Mouse (Mus musculus): ENCODE measurements around the gene Ywhah.
"Not testable (repeated sequence)": the region's sequence is repeated elsewhere in the genome, so short reads cannot be mapped to it uniquely, and the experiment has no call there.

Gene Ywhah

DNA sequence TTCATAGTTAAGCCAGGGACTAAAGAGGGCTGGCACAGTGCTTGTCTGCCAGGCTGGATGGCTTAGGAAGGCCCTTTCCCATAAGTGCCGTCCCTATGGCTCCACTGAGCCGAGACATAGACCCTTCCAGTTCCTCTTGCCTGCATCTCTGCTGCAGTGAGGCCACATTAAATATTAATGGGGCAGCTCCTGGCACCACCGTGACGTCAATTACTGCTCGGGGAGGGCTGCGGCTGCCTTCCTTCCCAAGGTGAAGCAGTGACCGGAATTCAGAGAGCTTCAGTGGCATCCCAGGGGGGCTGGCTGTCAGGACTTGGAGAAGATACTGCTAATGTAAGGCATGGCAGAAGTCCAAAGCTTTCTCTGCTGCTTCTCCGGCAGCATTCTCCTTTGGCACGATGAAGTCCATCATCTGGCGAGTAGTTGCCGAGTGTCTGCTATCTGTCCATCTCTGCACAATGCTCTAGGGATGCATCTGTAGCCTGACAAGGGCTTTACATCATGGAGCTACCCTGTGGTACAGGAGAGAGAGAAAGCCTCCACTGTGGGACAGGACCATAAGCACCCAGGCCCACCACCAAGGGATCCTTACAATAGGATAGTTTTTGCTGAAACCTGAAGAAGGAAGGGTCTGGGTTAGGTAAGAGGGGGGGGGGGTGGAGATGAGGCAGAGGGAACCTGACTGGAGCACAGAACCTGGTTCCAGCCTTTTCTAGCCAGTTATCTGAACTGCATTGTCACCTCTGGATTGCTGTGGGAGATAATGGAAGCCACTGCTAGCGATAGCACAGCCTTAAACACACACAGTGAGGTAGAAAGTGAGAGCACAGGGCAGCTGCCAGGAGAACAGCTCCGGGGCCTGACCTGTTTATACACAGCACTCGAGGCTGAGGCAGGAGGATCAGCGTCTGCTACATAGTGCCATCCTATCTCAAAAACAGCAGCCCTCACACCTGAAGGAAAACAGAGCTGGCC, 7.2 kb upstream of the Ywhah start:
- no peak for DNase-seq (ENCODE audit: low spot score in 2 of 2)

DNA sequence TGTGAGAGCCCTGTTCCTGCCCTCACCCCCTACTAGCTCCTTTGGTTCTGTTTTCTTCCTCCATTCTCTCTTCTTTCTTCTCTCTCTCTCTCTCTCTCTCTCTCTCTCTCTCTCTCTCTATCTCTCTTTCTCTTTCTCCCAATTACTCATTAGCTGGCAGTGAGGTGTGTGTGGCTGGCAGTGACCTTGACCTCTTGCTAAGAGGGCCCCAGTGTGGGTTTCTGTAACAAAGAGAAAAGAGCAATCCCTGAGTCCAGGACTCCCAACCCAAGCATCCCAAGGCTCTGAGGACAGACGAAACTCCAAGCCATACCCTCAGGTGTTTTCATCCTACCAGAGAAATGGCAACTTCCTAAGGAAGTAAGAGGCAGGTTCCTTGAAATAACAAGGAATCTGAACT, 4.5 kb upstream of the Ywhah start:
- DNase-seq (ENCODE audit: low spot score in 2 of 2), result no peak

DNA sequence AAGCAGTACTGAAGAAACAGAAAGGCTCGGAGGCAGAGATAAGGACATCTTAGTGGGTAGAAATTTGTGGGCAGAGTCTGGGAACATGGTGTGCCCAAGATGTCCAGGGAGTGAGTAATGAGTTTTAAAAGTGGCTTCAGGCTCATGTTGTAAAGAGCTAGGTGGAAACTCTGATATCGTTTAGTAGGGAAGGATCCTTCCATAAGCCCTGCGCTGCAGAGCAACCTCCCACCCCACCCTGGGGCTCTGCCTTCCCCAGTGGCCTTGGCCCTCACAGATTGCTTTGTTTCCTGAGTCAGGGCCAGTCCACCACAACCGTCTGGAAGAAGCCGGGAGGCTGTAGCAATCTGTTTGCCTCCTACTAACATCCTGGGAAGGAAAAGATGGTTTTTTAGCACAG, 3.0 kb upstream of the Ywhah start:
- no peak for DNase-seq (ENCODE audit: low spot score in 2 of 2)

DNA sequence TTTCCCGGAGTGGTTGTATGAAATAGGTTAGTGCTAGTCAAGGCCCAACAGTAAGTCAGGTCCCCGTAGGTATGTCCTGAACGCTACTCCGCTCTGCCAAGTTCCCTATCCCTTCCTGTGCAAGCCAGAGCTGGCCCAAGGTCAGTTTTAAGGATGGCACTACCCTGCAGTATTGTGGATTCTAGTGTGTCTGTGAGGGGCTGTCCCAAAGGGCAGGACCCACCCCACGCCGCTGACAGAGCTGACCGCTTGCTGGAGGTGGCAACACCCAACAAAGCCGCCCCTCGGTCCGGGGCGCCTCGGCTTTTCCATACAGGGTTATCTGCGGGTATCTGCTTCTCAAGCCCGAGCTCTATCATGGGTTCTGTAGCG, 441 bp upstream of the Ywhah start:
- DNase-seq (ENCODE audit: low spot score in 2 of 2), result no peak

DNA sequence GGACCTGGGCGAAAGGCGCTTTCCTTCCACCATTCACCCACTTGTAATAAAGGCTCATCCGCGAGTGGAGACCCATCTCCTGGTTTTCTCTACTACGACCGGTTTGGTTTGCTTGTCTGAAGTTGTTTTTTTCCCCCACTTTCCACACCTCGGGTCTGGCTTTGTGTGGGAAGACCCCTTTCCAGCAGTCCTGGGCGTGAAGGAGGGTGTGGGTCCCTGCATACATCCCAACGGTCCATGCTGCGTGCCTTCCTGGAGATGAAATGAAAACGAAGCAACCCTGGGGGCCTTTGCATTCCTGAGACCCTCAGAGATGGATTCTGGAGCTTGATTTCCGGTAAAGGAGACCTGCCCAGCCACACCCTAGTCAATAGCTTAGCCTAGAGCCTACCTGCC, 808 bp downstream of the Ywhah start:
- peak; percentile 23 to 71 for DNase-seq (ENCODE audit: low spot score in 2 of 2)

DNA sequence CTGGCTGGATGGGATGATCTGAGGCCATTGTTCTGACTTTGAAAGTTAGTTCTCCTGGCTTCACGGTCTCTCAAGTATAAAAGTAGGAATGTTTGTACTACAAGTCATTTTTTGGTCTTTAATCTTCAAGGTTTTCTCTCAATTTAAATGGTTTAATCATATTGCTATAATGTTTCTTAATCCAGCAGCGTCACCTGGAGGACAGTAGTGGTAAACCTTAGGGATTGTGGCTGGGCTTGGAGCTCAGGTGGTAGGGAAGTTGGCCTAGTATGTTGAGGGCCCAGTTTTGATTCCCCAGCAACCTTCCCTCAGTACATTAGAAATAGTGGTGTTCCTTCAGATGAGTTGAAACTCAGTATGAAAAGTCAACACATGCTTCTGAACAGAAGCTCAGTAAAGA, 3.0 kb downstream of the Ywhah start:
- peak in 1 of 2 experiments; percentile 35 for DNase-seq (ENCODE audit: low spot score in 2 of 2)

DNA sequence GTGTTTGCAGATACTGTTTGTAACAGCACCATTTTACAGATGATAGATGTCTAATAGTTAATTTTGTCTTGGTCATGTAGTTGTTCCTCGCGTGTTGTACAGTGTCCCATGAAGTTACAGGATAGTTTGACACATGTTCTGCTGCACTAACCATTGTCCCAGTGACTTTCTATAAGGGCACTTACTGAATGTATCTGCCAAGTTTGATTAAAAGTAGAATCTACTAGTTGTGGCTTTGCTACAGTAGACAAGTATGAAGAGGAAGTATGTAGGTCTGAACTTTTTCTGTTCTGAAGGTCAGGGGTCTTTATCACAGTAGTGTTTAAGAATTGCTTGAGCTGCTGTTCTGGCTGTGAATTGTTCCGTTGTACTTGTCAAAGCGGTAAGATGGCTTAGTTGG, 4.7 kb downstream of the Ywhah start:
- no peak for DNase-seq (ENCODE audit: low spot score in 2 of 2)

DNA sequence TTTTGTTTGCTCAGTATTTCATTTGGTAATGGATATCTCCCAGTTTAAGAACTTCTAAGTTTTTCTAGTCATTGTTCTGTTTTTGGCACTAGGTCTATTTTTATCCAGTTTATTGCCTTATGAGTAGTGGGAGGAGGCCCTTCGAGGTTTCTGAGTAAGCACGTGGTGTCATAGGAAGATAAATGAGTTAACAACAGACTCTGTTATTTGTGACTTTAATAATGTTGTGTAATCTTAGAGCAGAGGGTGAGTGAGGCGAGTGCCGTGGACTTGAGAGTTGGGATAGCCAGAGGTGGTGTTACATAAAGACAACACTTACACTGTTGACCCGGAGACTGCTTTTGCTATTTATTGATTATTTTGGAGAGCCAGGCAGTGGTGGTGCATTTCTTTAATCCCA, 5.9 kb downstream of the Ywhah start:
- no peak for DNase-seq (ENCODE audit: low spot score in 2 of 2)

DNA sequence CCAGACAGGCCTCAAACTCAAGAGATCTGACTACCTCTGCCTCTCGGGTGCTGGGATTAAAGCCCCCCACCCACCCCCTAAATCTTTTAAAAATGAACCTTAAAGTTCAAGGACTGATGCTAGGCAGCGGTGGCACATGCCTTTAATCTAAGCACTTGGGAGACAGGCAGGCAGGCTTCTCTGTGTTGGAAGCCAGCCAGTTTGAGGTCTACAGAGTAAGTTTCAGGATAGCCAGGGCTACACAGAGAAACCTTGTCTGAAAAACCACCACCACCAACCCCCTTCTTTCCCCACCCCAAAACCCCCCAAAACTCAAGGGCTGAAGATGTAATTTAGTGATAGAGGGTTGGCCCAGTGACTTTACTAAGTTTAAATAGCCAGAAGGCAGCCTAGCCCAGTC, 10.0 kb downstream of the Ywhah start:
- no peak for DNase-seq (ENCODE audit: low spot score in 2 of 2)

DNA sequence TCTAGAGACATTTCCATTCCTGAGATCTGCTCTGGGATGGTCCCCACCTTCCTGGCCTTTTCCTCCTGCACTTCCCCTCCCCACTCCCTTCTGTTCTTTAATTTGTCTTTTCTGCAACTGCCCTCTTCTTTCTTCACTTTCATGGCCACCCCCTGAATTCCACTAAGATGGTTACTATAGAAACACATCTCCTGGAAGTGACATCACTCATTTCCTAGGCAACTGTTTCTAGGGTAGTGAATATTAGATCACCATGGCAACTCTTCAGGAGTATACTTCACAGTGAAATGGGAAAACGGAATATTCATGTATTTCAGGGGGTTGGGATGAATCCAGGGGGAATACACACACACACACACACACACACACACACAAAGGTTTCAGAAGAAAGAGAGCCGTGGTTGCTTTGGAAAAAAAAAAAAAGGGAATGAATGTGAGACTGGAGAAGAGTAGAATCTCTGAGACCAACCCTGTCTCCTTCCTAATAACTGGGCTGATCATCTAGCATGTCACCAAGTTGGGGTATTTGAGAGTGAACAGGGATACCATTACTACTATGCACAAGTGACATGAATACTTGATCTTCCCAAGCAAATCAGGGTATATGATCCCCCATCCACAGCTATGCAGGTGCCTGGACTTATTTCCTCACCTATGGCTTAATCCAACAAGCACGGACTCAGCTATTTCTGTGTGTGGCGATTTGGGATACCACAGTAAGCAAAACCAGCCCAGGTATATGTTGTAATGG, 12.0 kb downstream of the Ywhah start:
- DNase-seq (ENCODE audit: low spot score in 2 of 2), result no peak

DNA sequence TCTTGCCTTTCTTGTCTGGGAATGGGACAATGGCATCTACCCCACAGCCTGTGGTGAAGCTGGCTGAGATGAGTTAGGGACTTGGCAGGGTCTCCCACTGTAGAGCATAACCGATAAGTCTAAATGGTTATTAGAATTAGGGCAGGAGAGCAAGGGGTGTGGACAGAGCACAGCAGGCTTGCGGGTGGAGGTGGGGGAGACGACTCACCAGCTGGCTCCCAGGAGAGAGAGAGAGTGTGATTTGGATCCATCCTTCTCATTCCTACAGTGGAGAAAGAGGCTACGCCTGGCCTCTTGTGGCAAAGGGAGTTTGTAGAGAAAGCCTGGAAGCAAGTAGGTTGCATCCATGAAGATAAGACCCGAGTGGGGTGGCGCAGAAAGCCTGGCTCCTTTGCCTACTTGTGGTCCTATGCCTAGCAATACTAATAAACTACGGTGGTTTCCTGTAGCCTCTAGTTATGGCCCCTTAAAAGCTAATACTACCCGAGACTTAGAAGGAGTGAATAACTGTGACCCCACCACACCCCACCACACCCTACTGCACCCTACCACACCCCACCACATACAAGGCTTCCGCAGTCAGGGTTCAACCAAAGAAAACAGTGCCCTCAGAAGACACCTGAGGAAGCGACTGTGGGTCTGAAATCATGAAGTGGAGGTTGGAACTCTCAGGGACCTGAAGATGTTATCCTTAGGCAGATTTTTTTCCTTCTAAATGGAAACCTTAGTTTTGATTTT, 13.6 kb downstream of the Ywhah start:
- no peak for DNase-seq (ENCODE audit: low spot score in 2 of 2)

DNA sequence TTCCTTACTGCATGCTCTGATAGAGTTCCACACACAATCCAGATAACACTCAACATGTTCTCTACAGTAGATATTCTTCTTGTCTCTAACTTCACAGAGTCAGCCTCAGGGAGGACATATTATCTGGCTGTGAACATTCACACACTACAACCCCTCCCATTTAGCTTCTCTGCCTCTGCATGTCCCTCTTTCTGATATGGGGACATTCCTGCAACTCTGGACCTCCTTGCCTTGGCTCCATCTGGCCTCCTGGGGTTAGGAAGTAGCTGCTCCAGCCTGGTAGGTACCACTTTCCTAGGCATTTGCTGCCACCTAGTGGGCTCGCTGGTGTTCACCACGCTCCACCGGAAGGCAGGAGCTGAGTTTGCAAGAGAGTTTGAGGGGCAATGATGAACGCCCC, 14.5 kb downstream of the Ywhah start:
- DNase-seq (ENCODE audit: low spot score in 2 of 2), result peak; percentile 80 to 90

DNA sequence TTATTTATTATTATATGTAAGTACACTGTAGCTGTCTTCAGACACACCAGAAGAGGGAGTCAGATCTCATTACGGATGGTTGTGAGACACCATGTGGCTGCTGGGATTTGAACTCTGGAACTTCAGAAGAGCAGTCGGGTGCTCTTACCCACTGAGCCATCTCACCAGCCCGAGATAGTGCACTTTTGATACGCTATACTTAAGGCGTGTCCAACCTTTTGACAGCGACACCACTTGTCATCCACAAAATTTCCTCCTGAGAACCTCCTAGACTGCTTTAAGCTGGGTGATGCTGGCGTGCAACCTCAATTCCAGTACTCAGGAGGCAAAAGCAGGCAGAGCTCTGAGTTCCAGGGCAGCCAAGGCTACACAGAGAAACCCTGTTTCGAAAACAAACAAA, 15.0 kb downstream of the Ywhah start:
- not testable (repeated sequence) for DNase-seq (ENCODE audit: low spot score in 2 of 2)

DNA sequence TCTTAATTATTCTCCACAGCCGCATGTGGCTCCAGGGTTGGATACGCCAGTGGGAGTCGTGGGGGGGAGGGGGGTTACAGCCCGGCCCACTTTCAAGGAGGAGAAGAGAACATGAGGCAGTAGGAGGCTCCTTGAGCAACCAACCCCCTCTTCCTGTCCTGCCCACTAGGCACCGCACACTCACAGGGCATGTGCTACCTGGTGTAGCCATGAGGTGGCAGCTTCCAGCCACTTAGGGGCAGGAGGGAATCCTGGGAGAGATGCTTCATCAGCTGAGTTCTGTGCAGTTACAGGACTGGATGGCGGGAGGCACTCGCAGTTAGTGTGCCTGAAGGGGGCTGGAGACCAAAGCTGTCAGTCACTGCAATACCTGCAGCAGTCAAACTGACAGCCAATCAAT, 15.5 kb downstream of the Ywhah start:
- DNase-seq (ENCODE audit: low spot score in 2 of 2), result peak; percentile 58 to 75

DNA sequence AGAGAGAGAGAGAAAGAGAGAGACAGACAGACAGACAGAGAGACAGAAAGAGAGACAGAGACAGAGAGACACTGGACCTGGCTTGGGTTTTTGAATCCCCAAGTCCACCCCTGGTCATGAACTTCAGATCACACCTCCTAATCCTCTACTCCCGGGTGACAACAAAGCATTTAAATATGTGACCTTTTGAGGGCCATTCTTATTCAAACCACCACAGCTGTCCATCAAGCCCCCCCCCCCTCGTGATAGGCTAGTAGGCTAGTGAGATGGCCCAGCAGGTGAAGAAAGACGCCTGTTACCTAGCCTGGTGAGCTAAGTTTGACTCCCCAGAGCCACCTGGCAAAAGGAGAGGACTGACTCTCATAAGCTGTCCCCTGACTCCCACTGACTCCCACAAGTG, 16.3 kb downstream of the Ywhah start:
- DNase-seq (ENCODE audit: low spot score in 2 of 2), result no peak

DNA sequence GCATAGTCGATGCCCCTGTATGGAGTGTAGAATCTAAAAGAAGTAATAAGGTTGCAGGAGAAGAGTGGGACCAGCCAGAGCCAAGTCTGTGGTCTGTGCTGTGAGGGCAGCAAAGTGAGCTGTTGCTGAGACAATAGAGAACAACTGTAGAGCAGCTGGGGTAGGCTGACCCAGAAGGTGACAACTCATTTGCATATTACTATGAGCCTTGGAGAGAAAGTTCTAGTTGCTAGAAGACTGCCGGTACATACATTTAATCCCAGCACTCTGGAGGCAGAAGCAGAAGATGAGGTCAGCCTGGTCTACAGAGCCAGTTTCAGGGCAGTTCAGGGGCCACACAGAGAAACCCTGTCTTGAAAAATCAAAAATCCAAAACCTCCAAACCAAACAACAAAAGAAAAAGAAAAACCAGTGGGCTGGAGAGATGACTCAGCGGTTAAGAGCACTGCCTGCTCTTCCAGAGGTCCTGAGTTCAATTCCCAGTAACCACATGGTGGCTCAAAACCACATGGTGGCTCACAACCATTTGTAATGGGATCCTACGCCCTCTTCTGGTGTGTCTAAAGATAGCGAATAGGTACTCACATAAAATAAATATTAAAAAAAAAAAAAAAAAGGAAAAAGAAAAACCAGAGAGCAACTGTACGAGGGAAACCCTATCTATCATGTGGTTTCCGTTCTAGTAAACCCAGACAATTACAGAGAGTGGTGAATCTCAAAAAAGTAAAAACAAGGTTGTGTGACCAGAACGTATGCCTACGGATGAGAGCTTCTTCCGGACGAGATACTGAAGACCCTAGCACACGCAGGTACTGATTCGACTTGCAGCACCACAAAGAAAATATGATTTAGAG, 20.3 kb downstream of the Ywhah start:
- DNase-seq (ENCODE audit: low spot score in 2 of 2), result peak in 1 of 2 experiments; percentile 35

DNA sequence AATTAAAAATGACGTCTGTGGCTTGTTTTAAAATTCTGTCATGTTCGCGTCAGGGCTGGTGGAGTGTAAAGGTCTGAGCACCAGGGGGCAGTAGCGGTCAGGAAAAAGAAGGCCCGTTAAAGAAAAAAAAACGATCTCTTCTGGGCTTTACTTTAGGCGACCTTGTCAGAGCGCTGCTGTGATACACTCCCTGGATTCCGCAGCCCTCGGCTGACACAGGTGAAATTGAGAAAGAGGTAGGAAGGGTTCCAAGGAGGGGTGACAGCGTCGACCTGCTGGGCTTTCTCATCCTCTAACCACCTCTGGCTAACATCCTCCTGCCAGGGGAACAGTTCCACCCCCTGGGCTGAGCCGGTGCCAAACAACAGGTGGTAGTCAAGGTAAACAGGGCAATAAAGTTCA, 20.9 kb downstream of the Ywhah start:
- DNase-seq (ENCODE audit: low spot score in 2 of 2), result peak; percentile 71 to 90

DNA sequence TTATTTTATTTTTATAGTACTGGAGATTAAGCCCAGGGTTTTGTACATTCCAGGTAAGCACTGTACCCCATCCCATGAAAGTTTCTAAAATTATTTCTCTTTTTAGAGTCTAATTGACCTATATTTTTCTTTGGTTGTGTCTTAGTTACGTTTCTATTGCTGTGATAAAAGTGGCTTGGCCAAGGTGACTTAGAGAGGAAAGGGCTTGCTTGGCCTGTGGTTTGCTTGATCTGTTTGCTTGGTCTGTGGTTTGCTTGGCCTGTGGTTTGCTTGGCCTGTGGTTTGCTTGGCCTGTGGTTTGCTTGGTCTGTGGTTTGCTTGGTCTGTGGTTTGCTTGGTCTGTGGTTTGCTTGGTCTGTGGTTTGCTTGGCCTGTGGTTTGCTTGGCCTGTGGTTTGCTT, 22.1 kb downstream of the Ywhah start:
- DNase-seq (ENCODE audit: low spot score in 2 of 2), result not testable (repeated sequence)

DNA sequence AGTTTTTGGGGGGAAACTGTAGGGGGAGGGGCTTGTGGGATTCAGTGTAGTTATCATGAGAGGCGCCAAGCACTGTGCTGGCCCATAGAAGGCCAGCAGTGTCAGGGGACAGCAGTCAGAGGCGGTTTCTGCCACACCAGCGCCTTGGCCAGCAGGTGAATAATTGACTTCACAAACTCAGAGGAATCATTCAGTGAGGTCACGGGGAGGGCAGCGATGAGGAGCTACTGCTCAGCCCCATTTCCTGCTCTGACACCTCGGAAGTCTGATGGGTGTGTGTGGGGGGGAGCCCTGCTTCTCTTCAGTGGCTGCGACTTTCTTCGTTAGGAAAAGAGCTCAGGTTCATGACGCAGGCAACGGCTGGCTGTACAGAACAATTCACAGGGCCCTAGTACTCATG, 24.8 kb downstream of the Ywhah start:
- DNase-seq (ENCODE audit: low spot score in 2 of 2), result no peak

DNA sequence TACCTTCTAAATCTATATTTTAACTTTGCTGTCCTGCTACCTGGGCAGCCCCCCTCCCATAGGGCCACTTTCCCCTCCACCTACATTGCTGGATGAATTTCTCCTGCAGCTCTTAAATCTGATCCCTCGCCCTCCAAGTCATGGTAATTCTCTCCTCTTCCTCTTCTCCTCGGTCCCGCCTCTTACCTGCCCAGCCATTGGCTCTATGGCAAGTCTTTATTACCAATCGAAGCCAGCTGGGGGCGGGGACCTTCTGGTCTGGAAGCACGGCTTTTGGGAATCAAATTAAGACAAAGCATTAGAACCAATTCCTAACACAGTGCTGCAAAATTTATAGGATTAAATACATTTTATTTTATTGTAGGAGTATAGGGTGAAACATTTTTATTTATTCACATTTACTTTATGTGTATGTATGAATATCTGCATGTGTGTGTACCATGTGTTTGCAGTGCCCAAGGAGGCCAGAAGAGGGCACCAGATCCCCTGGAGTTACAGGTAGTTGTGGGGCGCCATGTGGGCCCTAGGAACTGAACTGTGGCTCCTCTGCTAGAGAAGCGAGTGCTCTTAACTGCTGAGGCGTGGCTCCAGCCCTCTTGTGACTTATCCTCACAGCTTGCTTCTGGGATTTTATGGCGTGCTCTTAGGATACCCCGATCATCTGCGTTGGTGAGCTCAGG, 26.2 kb downstream of the Ywhah start:
- no peak for DNase-seq (ENCODE audit: low spot score in 2 of 2)

DNA sequence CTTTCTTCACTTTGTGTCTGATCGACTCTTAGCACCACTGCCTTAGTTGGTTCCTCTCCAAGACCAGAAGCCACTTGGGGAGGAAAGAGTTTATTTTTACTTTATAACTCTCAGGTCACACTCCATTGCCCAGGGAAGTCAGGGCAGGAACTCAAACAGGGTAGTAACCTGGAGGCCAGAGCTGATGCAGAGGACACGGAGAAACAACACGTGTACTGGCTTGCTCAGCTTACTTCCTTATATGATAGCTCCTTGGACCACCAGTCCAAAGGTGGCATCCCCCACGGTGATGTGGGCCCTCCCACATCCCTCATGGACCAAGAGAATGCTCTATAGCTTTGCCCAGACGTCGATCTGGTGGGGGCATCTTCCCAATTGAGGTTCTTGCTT, 26.7 kb downstream of the Ywhah start:
- peak in 1 of 2 experiments; percentile 32 for DNase-seq (ENCODE audit: low spot score in 2 of 2)
